Mouse (Mus musculus) liver, embryonic 11.5 days (tissue): ENCODE measurements at regions not wholly inside any gene's neighbourhood (a gene's known extent, or its start where the extent isn't known, plus 50 kb on each side); places are given as distances from the start of the nearest gene placed in this dataset.

Source experiments
- ATAC-seq: fragments of 200-750 bp; cut with Nextera tagmentation; replicated peaks from 2 replicates; pipeline ENCODE4 v1.8.0; 2017; ENCODE audit warnings: moderate number of reproducible peaks, mild to moderate bottlenecking, moderate TSS enrichment, moderate library complexity; ENCODE audit not compliant: low FRiP score
- DNase-seq: peaks from one replicate; pipeline ENCODE4 v3.0.0-alpha.2; 2017; ENCODE audit warnings: low spot score
- H3K27ac ChIP-seq: fragments of 300-500 bp; sonication (generic); 2 replicates; pipeline ENCODE4 v1.5.1; 2014; ENCODE audit warnings: mild to moderate bottlenecking, low read depth, low read length, control low read depth
- H3K27me3 ChIP-seq: fragments of 300-500 bp; sonication (generic); replicated peaks from 2 replicates; pipeline ENCODE4 v1.6.1; 2014; ENCODE audit warnings: low read length, mixed read lengths; ENCODE audit not compliant: control insufficient read depth, insufficient read depth
- H3K36me3 ChIP-seq: fragments of 300-500 bp; sonication (generic); 2 replicates; pipeline ENCODE4 v1.6.1; 2014; ENCODE audit warnings: mild to moderate bottlenecking, low read length, moderate library complexity, mixed read lengths; ENCODE audit not compliant: control insufficient read depth, insufficient read depth
- H3K4me1 ChIP-seq: fragments of 300-500 bp; sonication (generic); replicated peaks from 2 replicates; pipeline ENCODE4 v1.6.1; 2014; ENCODE audit warnings: low read length, mixed read lengths; ENCODE audit not compliant: control insufficient read depth, insufficient read depth
- H3K4me2 ChIP-seq: fragments of 300-500 bp; sonication (generic); 2 replicates; pipeline ENCODE4 v1.6.1; 2014; ENCODE audit warnings: mild to moderate bottlenecking, control low read depth, moderate library complexity
- H3K4me3 ChIP-seq: fragments of 300-500 bp; sonication (generic); 2 replicates; pipeline ENCODE4 v1.5.1; 2014; ENCODE audit warnings: low read depth, low read length, control low read depth
- H3K9ac ChIP-seq: fragments of 300-500 bp; sonication (generic); 2 replicates; pipeline ENCODE4 v1.6.1; 2014; ENCODE audit warnings: low read depth, low read length, control low read depth
- H3K9me3 ChIP-seq: fragments of 300-500 bp; sonication (generic); 2 replicates; pipeline ENCODE4 v1.6.1; 2016; ENCODE audit warnings: low read length, inconsistent platforms, mixed read lengths; ENCODE audit not compliant: control insufficient read depth
- WGBS: fragments of 180-500 bp; shearing (Covaris S2); extraction: QIAGEN DNeasy Blood & Tissue Kit; methylation state at CpG from one replicate; pipeline ENCODE4 v1.1.7; 2014; 5-methylcytosine and 5-hydroxymethylcytosine counted together

- DNase-seq: no peak
- Histone ChIP-seq H3K27me3 (no peaks in the 10 kb centered on the region), H3K4me2 (no peak overlapping the region), H3K27ac (no peak overlapping the region), H3K4me1 (no peaks in the 10 kb centered on the region), H3K4me3 (no peak overlapping the region), H3K9ac (no peak overlapping the region), H3K9me3 (no peaks in the 10 kb centered on the region), H3K36me3 (no peaks in the 10 kb centered on the region)
- 63% methylated on average over 3 of the region's 3 CpGs for WGBS
- ATAC-seq: peak; percentile 57
These were observed 70.8 kb downstream of the 5530400C23Rik start for GRCm38 (mm10) chr6:133362818-133363217.
